Mouse (Mus musculus): ENCODE data around the gene Thbs2. TPM values are rescaled to one million over a fixed set of nuclear protein-coding genes. Genes with fewer than 3 reads are reported as not detected.
A peak's percentile ranks its signal among the peaks of the same experiment; 100 is the strongest.

Gene Thbs2
- polyA plus RNA-seq, 1 experiment from 2014 or later, result 1.1 TPM

- H3K36me3 ChIP-seq (ENCODE audit: control insufficient read depth, insufficient read depth), result no peaks in the 10 kb centered on the region
- H3K9me3 ChIP-seq (ENCODE audit: control insufficient read depth, low read length), result no peaks in the 10 kb centered on the region
- no peaks in the 10 kb centered on the region for H3K4me1 ChIP-seq (replicated peaks; ENCODE audit: control insufficient read depth, insufficient read depth, low read length)
- no peak for ATAC-seq
- H3K27ac ChIP-seq (ENCODE audit: low read length), result no peak overlapping the region
- WGBS, result 93% methylated on average over 7 of the region's 7 CpGs
- no peak overlapping the region for H3K4me3 ChIP-seq (replicated peaks; ENCODE audit: low read length)
- no peak overlapping the region for H3K9ac ChIP-seq (replicated peaks; ENCODE audit: low read depth, low read length)
- H3K27me3 ChIP-seq (replicated peaks; ENCODE audit: control insufficient read depth, insufficient read depth, low read length), result no peaks in the 10 kb centered on the region
- H3K4me2 ChIP-seq (ENCODE audit: low read length), result no peak overlapping the region
Observed at GRCm38 (mm10) chr17:14682836-14683235, 11.2 kb downstream of the Thbs2 start.

GRCm38 (mm10) chr17:14681047-14681446 is 13.0 kb downstream of the Thbs2 start:
- no peak for ATAC-seq
- H3K4me2 ChIP-seq (ENCODE audit: low read length), result no peak overlapping the region
- no peaks in the 10 kb centered on the region for H3K4me1 ChIP-seq (replicated peaks; ENCODE audit: control insufficient read depth, insufficient read depth, low read length)
- WGBS, result 84% methylated on average over 12 of the region's 12 CpGs
- H3K36me3 ChIP-seq (ENCODE audit: control insufficient read depth, insufficient read depth), result no peaks in the 10 kb centered on the region
- H3K9me3 ChIP-seq (ENCODE audit: control insufficient read depth, low read length), result no peaks in the 10 kb centered on the region
- H3K27ac ChIP-seq (ENCODE audit: low read length), result no peak overlapping the region
- H3K4me3 ChIP-seq (replicated peaks; ENCODE audit: low read length), result no peak overlapping the region
- no peak overlapping the region for H3K9ac ChIP-seq (replicated peaks; ENCODE audit: low read depth, low read length)
- no peaks in the 10 kb centered on the region for H3K27me3 ChIP-seq (replicated peaks; ENCODE audit: control insufficient read depth, insufficient read depth, low read length)

- no peaks in the 10 kb centered on the region for H3K27me3 ChIP-seq (replicated peaks; ENCODE audit: control insufficient read depth, insufficient read depth, low read length)
- 73% methylated on average over 8 of the region's 8 CpGs for WGBS
- no peak overlapping the region for H3K9ac ChIP-seq (replicated peaks; ENCODE audit: low read depth, low read length)
- H3K9me3 ChIP-seq (ENCODE audit: control insufficient read depth, low read length), result no peaks in the 10 kb centered on the region
- no peak overlapping the region for H3K27ac ChIP-seq (ENCODE audit: low read length)
- no peak overlapping the region for H3K4me2 ChIP-seq (ENCODE audit: low read length)
- H3K4me1 ChIP-seq (replicated peaks; ENCODE audit: control insufficient read depth, insufficient read depth, low read length), result no peaks in the 10 kb centered on the region
- no peak overlapping the region for H3K4me3 ChIP-seq (replicated peaks; ENCODE audit: low read length)
- H3K36me3 ChIP-seq (ENCODE audit: control insufficient read depth, insufficient read depth), result no peaks in the 10 kb centered on the region
- ATAC-seq, result no peak
Observed at GRCm38 (mm10) chr17:14677198-14677597, 16.8 kb downstream of the Thbs2 start.

GRCm38 (mm10) chr17:14675517-14675916 is 18.5 kb downstream of the Thbs2 start:
- H3K9ac ChIP-seq (replicated peaks; ENCODE audit: low read depth, low read length), result no peak overlapping the region
- no peaks in the 10 kb centered on the region for H3K27me3 ChIP-seq (replicated peaks; ENCODE audit: control insufficient read depth, insufficient read depth, low read length)
- H3K27ac ChIP-seq (ENCODE audit: low read length), result no peak overlapping the region
- ATAC-seq, result no peak
- no peaks in the 10 kb centered on the region for H3K9me3 ChIP-seq (ENCODE audit: control insufficient read depth, low read length)
- no peaks in the 10 kb centered on the region for H3K4me1 ChIP-seq (replicated peaks; ENCODE audit: control insufficient read depth, insufficient read depth, low read length)
- 90% methylated on average over 2 of the region's 2 CpGs for WGBS
- H3K4me2 ChIP-seq (ENCODE audit: low read length), result no peak overlapping the region
- no peak overlapping the region for H3K4me3 ChIP-seq (replicated peaks; ENCODE audit: low read length)
- H3K36me3 ChIP-seq (ENCODE audit: control insufficient read depth, insufficient read depth), result no peaks in the 10 kb centered on the region

GRCm38 (mm10) chr17:14672402-14672801 is 21.6 kb downstream of the Thbs2 start:
- 24% methylated on average over 5 of the region's 5 CpGs for WGBS
- Histone ChIP-seq H3K4me3 (replicated peaks; ENCODE audit: low read length) (no peak overlapping the region), H3K27me3 (replicated peaks; ENCODE audit: control insufficient read depth, insufficient read depth, low read length) (no peaks in the 10 kb centered on the region), H3K36me3 (ENCODE audit: control insufficient read depth, insufficient read depth) (no peaks in the 10 kb centered on the region), H3K9me3 (ENCODE audit: control insufficient read depth, low read length) (no peaks in the 10 kb centered on the region), H3K4me1 (replicated peaks; ENCODE audit: control insufficient read depth, insufficient read depth, low read length) (no peaks in the 10 kb centered on the region), H3K27ac (ENCODE audit: low read length) (no peak overlapping the region), H3K4me2 (ENCODE audit: low read length) (no peak overlapping the region), H3K9ac (replicated peaks; ENCODE audit: low read depth, low read length) (no peak overlapping the region)
- ATAC-seq, result peak; percentile 28; the same call in 1 of the 2 replicates

DNA sequence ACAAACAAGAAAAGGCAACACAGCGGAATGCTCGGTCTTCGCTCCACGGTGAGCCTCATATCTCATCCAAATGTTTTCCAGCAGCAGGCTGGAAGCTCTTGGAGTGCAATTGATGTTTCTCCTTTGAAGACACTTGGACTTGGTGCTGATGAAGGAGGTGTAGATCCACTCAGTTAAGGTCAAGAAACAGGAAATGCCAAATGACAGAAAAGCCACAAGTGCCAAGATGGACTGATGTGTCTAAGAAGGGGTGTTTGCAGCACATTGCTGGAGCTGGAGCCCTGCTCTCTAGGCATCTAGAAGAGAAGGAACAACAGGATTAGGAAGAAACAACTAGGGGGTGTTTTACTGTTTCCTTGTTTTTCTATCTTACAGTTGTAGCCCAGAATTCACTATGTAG is 26.8 kb downstream of the Thbs2 start:
- Histone ChIP-seq H3K9ac (replicated peaks; ENCODE audit: low read depth, low read length) (no peak overlapping the region), H3K4me3 (replicated peaks; ENCODE audit: low read length) (no peak overlapping the region), H3K27ac (ENCODE audit: low read length) (no peak overlapping the region), H3K4me1 (replicated peaks; ENCODE audit: control insufficient read depth, insufficient read depth, low read length) (no peaks in the 10 kb centered on the region), H3K9me3 (ENCODE audit: control insufficient read depth, low read length) (no peaks in the 10 kb centered on the region), H3K4me2 (ENCODE audit: low read length) (no peak overlapping the region), H3K27me3 (replicated peaks; ENCODE audit: control insufficient read depth, insufficient read depth, low read length) (no peaks in the 10 kb centered on the region), H3K36me3 (ENCODE audit: control insufficient read depth, insufficient read depth) (no peaks in the 10 kb centered on the region)
- ATAC-seq, result no peak
- WGBS, result 80% methylated on average over 4 of the region's 4 CpGs

DNA sequence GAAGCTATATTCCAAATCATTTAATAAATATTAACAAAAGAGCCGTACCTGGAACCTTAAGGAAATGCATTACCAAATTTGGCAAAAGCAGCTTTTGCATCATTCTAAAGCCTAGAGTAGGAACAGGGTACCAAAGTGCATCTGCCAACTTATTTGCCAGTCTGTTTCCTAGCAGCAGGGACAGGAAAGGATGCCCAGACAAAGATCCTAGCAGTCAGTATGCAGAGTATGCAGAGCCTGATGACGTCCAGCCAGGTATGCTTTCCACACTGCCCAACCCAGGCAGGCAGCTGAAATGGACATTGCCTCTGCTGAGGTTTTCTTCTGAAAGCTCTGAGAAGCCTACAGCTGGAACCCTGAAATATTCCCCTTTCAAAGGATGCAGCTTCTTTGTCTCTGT is 27.6 kb downstream of the Thbs2 start:
- Histone ChIP-seq H3K27ac (ENCODE audit: low read length) (no peak overlapping the region), H3K36me3 (ENCODE audit: control insufficient read depth, insufficient read depth) (no peaks in the 10 kb centered on the region), H3K4me3 (replicated peaks; ENCODE audit: low read length) (no peak overlapping the region), H3K9me3 (ENCODE audit: control insufficient read depth, low read length) (no peaks in the 10 kb centered on the region), H3K9ac (replicated peaks; ENCODE audit: low read depth, low read length) (no peak overlapping the region), H3K27me3 (replicated peaks; ENCODE audit: control insufficient read depth, insufficient read depth, low read length) (no peaks in the 10 kb centered on the region), H3K4me2 (ENCODE audit: low read length) (no peak overlapping the region), H3K4me1 (replicated peaks; ENCODE audit: control insufficient read depth, insufficient read depth, low read length) (no peaks in the 10 kb centered on the region)
- no peak for ATAC-seq
- 77% methylated on average over 2 of the region's 2 CpGs for WGBS

DNA sequence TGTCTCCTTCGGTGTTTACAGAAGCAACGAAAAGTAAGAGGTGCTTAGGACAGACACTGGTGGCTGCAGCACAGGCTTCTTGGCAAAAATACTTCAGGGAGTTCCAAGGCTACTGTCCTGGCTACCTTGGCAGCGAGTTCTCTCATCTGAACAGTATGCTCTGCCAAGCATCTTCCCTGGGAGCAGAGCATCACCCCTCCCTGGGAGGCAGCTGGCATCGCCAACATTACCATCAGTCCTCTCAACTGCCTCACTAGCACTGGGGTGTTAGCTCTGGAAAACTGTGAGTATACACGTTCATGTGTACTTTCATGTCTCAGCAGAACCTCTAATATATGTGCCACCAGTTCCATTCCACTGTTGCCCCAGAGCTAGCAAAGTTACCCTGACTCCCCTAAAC is 30.7 kb downstream of the Thbs2 start:
- Histone ChIP-seq H3K27me3 (replicated peaks; ENCODE audit: control insufficient read depth, insufficient read depth, low read length) (no peaks in the 10 kb centered on the region), H3K27ac (ENCODE audit: low read length) (no peak overlapping the region), H3K9me3 (ENCODE audit: control insufficient read depth, low read length) (no peaks in the 10 kb centered on the region), H3K9ac (replicated peaks; ENCODE audit: low read depth, low read length) (no peak overlapping the region), H3K4me3 (replicated peaks; ENCODE audit: low read length) (no peak overlapping the region), H3K4me1 (replicated peaks; ENCODE audit: control insufficient read depth, insufficient read depth, low read length) (no peaks in the 10 kb centered on the region), H3K36me3 (ENCODE audit: control insufficient read depth, insufficient read depth) (no peaks in the 10 kb centered on the region), H3K4me2 (ENCODE audit: low read length) (no peak overlapping the region)
- 82% methylated on average over 5 of the region's 5 CpGs for WGBS
- no peak for ATAC-seq

GRCm38 (mm10) chr17:14662409-14662808 is 31.6 kb downstream of the Thbs2 start:
- no peaks in the 10 kb centered on the region for H3K4me1 ChIP-seq (replicated peaks; ENCODE audit: control insufficient read depth, insufficient read depth, low read length)
- H3K4me3 ChIP-seq (replicated peaks; ENCODE audit: low read length), result no peak overlapping the region
- no peak for ATAC-seq
- no peaks in the 10 kb centered on the region for H3K9me3 ChIP-seq (ENCODE audit: control insufficient read depth, low read length)
- H3K9ac ChIP-seq (replicated peaks; ENCODE audit: low read depth, low read length), result no peak overlapping the region
- no peak overlapping the region for H3K27ac ChIP-seq (ENCODE audit: low read length)
- no peaks in the 10 kb centered on the region for H3K36me3 ChIP-seq (ENCODE audit: control insufficient read depth, insufficient read depth)
- WGBS, result 88% methylated on average over 6 of the region's 6 CpGs
- H3K27me3 ChIP-seq (replicated peaks; ENCODE audit: control insufficient read depth, insufficient read depth, low read length), result no peaks in the 10 kb centered on the region
- no peak overlapping the region for H3K4me2 ChIP-seq (ENCODE audit: low read length)

- no peak overlapping the region for H3K4me3 ChIP-seq (replicated peaks; ENCODE audit: low read length)
- H3K4me2 ChIP-seq (ENCODE audit: low read length), result no peak overlapping the region
- no peak overlapping the region for H3K9ac ChIP-seq (replicated peaks; ENCODE audit: low read depth, low read length)
- no peaks in the 10 kb centered on the region for H3K27me3 ChIP-seq (replicated peaks; ENCODE audit: control insufficient read depth, insufficient read depth, low read length)
- H3K36me3 ChIP-seq (ENCODE audit: control insufficient read depth, insufficient read depth), result no peaks in the 10 kb centered on the region
- 62% methylated on average over 4 of the region's 4 CpGs for WGBS
- no peaks in the 10 kb centered on the region for H3K4me1 ChIP-seq (replicated peaks; ENCODE audit: control insufficient read depth, insufficient read depth, low read length)
- no peak overlapping the region for H3K27ac ChIP-seq (ENCODE audit: low read length)
- H3K9me3 ChIP-seq (ENCODE audit: control insufficient read depth, low read length), result no peaks in the 10 kb centered on the region
- no peak for ATAC-seq
Observed at GRCm38 (mm10) chr17:14659746-14660145, 34.3 kb downstream of the Thbs2 start.
